In genomic region chr4:92977761-92978160, GRCm38 (mm10) we compare ENCODE assay signal across 27 mouse cellular contexts.
A peak's percentile ranks its signal among the peaks of the same experiment; 100 is the strongest.
DNase-seq lines count a peak whose midpoint lies in the region; ATAC-seq lines count a peak whose summit lies in the region.
"Had no signal": no experiment of that assay in that cellular context is flagged by ENCODE, and none has a peak within 500 bp of the region (broad histone marks: within the 10 kb centered on the region; RNA-seq: fewer than 3 reads in every experiment).

No protein-coding gene starts in this region.

- no peak overlapping the region for H3K9ac ChIP-seq in hindbrain, embryonic 14.5 days
- H3K9ac ChIP-seq in hindbrain, embryonic 12.5 days, result no peak overlapping the region
- no peak overlapping the region for H3K9ac ChIP-seq in neural tube, embryonic 13.5 days
- H3K9ac ChIP-seq in hindbrain, embryonic 16.5 days (ENCODE audit: low read depth, low read length), result no peak overlapping the region
- no peak overlapping the region for H3K9ac ChIP-seq in neural tube, embryonic 15.5 days (replicated peaks)
- H3K9ac ChIP-seq: embryonic facial prominence, embryonic 12.5 days; heart, embryonic 13.5 days; limb, embryonic 12.5 days; liver, embryonic 15.5 days; lung, embryonic 14.5 days had no signal

- WGBS in hindbrain, embryonic 14.5 days, result 52% methylated on average over 5 of the region's 5 CpGs
- 76% methylated on average over 5 of the region's 5 CpGs for WGBS in hindbrain, embryonic 12.5 days
- 41% methylated on average over 5 of the region's 5 CpGs for WGBS in neural tube, embryonic 13.5 days
- WGBS in hindbrain, embryonic 16.5 days, result 52% methylated on average over 5 of the region's 5 CpGs
- WGBS in neural tube, embryonic 15.5 days, result 31% methylated on average over 5 of the region's 5 CpGs

- no peaks in the 10 kb centered on the region for H3K36me3 ChIP-seq in hindbrain, embryonic 14.5 days (replicated peaks; ENCODE audit: control insufficient read depth, insufficient read depth)
- H3K36me3 ChIP-seq in hindbrain, embryonic 12.5 days, result no peaks in the 10 kb centered on the region
- no peaks in the 10 kb centered on the region for H3K36me3 ChIP-seq in neural tube, embryonic 13.5 days
- H3K36me3 ChIP-seq in hindbrain, embryonic 16.5 days (ENCODE audit: control insufficient read depth, insufficient read depth, low read length), result no peaks in the 10 kb centered on the region
- H3K36me3 ChIP-seq in neural tube, embryonic 15.5 days, result no peaks in the 10 kb centered on the region
- H3K36me3 ChIP-seq: embryonic facial prominence, embryonic 12.5 days; heart, embryonic 13.5 days; limb, embryonic 12.5 days; liver, embryonic 15.5 days had no signal

- H3K4me3 ChIP-seq in hindbrain, embryonic 14.5 days (replicated peaks; ENCODE audit: low read length), result no peak overlapping the region
- no peak overlapping the region for H3K4me3 ChIP-seq in hindbrain, embryonic 12.5 days
- no peak overlapping the region for H3K4me3 ChIP-seq in neural tube, embryonic 13.5 days
- no peak overlapping the region for H3K4me3 ChIP-seq in hindbrain, embryonic 16.5 days (ENCODE audit: low read length)
- H3K4me3 ChIP-seq in neural tube, embryonic 15.5 days (replicated peaks), result no peak overlapping the region
- H3K4me3 ChIP-seq: embryonic facial prominence, embryonic 12.5 days; heart, embryonic 13.5 days; limb, embryonic 12.5 days; liver, embryonic 15.5 days; myocyte had no signal

- H3K4me2 ChIP-seq in hindbrain, embryonic 14.5 days (replicated peaks), result no peak overlapping the region
- H3K4me2 ChIP-seq in hindbrain, embryonic 12.5 days (replicated peaks), result no peak overlapping the region
- no peak overlapping the region for H3K4me2 ChIP-seq in neural tube, embryonic 13.5 days
- H3K4me2 ChIP-seq in hindbrain, embryonic 16.5 days (ENCODE audit: low read length), result no peak overlapping the region
- H3K4me2 ChIP-seq in neural tube, embryonic 15.5 days, result no peak overlapping the region
- H3K4me2 ChIP-seq: embryonic facial prominence, embryonic 12.5 days; heart, embryonic 13.5 days; limb, embryonic 12.5 days; liver, embryonic 15.5 days; lung, embryonic 14.5 days had no signal

- no peaks in the 10 kb centered on the region for H3K27me3 ChIP-seq in hindbrain, embryonic 14.5 days (ENCODE audit: control insufficient read depth, insufficient read depth, low read length)
- no peaks in the 10 kb centered on the region for H3K27me3 ChIP-seq in hindbrain, embryonic 12.5 days
- no peaks in the 10 kb centered on the region for H3K27me3 ChIP-seq in neural tube, embryonic 13.5 days
- H3K27me3 ChIP-seq in hindbrain, embryonic 16.5 days (replicated peaks; ENCODE audit: control insufficient read depth, insufficient read depth, low read length), result no peaks in the 10 kb centered on the region
- no peaks in the 10 kb centered on the region for H3K27me3 ChIP-seq in neural tube, embryonic 15.5 days (replicated peaks)
- H3K27me3 ChIP-seq: embryonic facial prominence, embryonic 12.5 days; heart, embryonic 13.5 days; limb, embryonic 12.5 days; liver, embryonic 15.5 days had no signal

- H3K27ac ChIP-seq in hindbrain, embryonic 14.5 days, result 0 out of 2 replicates have a peak overlapping the region, but pooled peaks have one; percentile 43
- no peak overlapping the region for H3K27ac ChIP-seq in hindbrain, embryonic 12.5 days
- 0 out of 2 replicates have a peak overlapping the region, but pooled peaks have one; percentile 18 for H3K27ac ChIP-seq in neural tube, embryonic 13.5 days (replicated peaks)
- no peak overlapping the region for H3K27ac ChIP-seq in hindbrain, embryonic 16.5 days (ENCODE audit: low read depth, low read length)
- no peak overlapping the region for H3K27ac ChIP-seq in neural tube, embryonic 15.5 days (replicated peaks)
- H3K27ac ChIP-seq: embryonic facial prominence, embryonic 12.5 days; heart, embryonic 13.5 days; kidney, postnatal 0 days; limb, embryonic 12.5 days; liver, embryonic 15.5 days had no signal

- peak; percentile 56 for DNase-seq in hindbrain, embryonic 14.5 days (ENCODE audit: low spot score)
- DNase-seq in neural tube, embryonic 10.5 days (ENCODE audit: extremely low spot score, low spot score), result no peak
- DNase-seq in kidney, postnatal 4 days, result no peak
- DNase-seq: adrenal gland, adult 2 months; adrenal gland, postnatal 36 days; B cell, adult 2 months; cerebellum, adult 9-10 months; embryo, embryonic 11 days; gastrocnemius, postnatal 10 days; heart, postnatal 10 days; kidney, adult 8-10 months; layer of hippocampus, postnatal 36 days; lung, embryonic 14.5 days; lung, postnatal 14 days; thymus, postnatal 4 days had no signal

- H3K4me1 ChIP-seq in hindbrain, embryonic 14.5 days (replicated peaks; ENCODE audit: control insufficient read depth, insufficient read depth, low read length), result no peaks in the 10 kb centered on the region
- H3K4me1 ChIP-seq in hindbrain, embryonic 12.5 days, result no peaks in the 10 kb centered on the region
- 0 out of 2 replicates have a peak, but pooled peaks cover 2% of the 10 kb centered on the region for H3K4me1 ChIP-seq in neural tube, embryonic 13.5 days (replicated peaks)
- no peaks in the 10 kb centered on the region for H3K4me1 ChIP-seq in hindbrain, embryonic 16.5 days (ENCODE audit: control insufficient read depth, insufficient read depth, low read depth, low read length)
- peaks cover 3% of the 10 kb centered on the region; the same call in 1 of the 2 replicates for H3K4me1 ChIP-seq in neural tube, embryonic 15.5 days
- H3K4me1 ChIP-seq: embryonic facial prominence, embryonic 12.5 days; heart, embryonic 13.5 days; limb, embryonic 12.5 days; liver, embryonic 15.5 days had no signal

- no peaks in the 10 kb centered on the region for H3K9me3 ChIP-seq in hindbrain, embryonic 14.5 days (ENCODE audit: control insufficient read depth, low read length)
- H3K9me3 ChIP-seq in hindbrain, embryonic 12.5 days (replicated peaks), result no peaks in the 10 kb centered on the region
- H3K9me3 ChIP-seq in neural tube, embryonic 13.5 days, result no peaks in the 10 kb centered on the region
- no peaks in the 10 kb centered on the region for H3K9me3 ChIP-seq in hindbrain, embryonic 16.5 days (ENCODE audit: control insufficient read depth, low read length)
- H3K9me3 ChIP-seq in neural tube, embryonic 15.5 days (replicated peaks), result no peaks in the 10 kb centered on the region
- H3K9me3 ChIP-seq: embryonic facial prominence, embryonic 12.5 days; heart, embryonic 13.5 days; limb, embryonic 12.5 days; liver, embryonic 15.5 days had no signal

- ATAC-seq in hindbrain, embryonic 14.5 days (ENCODE audit: low FRiP score), result peak; percentile 74
- ATAC-seq in hindbrain, embryonic 12.5 days (ENCODE audit: low FRiP score), result no peak
- ATAC-seq in neural tube, embryonic 13.5 days (ENCODE audit: low read depth), result peak; percentile 69
- ATAC-seq in hindbrain, embryonic 16.5 days, result peak; percentile 87
- ATAC-seq in neural tube, embryonic 15.5 days (ENCODE audit: low FRiP score), result peak; percentile 68; the same call in 1 of the 2 replicates
- ATAC-seq: activated CD4-positive, CD25-positive, alpha-beta regulatory T cell, adult 4 months; intestine, embryonic 16.5 days had no signal

Comparison
In these comparisons a context has a peak if more than half of its experiments do, and no peak if none do; other contexts are left out.
1. H3K27ac ChIP-seq: peak in hindbrain, embryonic 14.5 days (single experiment) and neural tube, embryonic 13.5 days (single experiment); none in hindbrain, embryonic 12.5 days (single experiment), hindbrain, embryonic 16.5 days (single experiment) and neural tube, embryonic 15.5 days (single experiment).